Mouse (Mus musculus): ENCODE measurements around the gene Rtl10.

DNA sequence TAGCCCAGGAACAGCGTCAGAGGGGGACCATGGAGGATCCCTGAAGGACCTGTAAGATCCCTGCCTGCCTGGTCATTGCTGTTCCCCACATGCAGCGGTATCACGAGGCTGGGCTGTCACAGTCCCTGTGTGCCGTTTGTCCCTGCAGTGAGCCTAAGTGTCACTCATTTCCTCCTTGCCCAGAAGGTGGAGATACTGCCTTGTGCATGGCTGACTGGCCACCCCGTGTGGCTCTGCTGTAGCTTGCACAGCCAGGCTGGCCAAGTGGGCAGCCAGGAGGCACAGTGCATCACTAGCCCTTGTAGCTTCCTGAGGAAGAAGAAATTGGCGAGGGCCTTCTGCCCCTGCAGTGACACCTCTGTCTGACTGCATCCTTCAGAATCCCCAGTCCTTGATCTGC lies 20.7 kb upstream of the Rtl10 start:
- TF ChIP-seq CTCF (IDR thresholded peaks at IDR 0.05; ENCODE audit: borderline replicate concordance, extremely low read depth, insufficient read depth, insufficient read length) (no peak), POLR2A (IDR thresholded peaks at IDR 0.05; ENCODE audit: borderline replicate concordance, extremely low read depth, insufficient read depth, insufficient read length, poor library complexity, severe bottlenecking) (no peak)

Measured in brain, embryonic 14.5 days (tissue).